Mouse (Mus musculus): Measurements from ENCODE around the gene Retreg2. TPM values are rescaled to one million over a fixed set of nuclear protein-coding genes. Genes with fewer than 3 reads are reported as not detected.

Gene Retreg2
- polyA plus RNA-seq, 1 experiment from 2014 or later = 36.9 TPM

GRCm38 (mm10) chr1:75140601-75141190 lies 1.9 kb upstream of the Retreg2 start:
- no peak for ATAC-seq (ENCODE audit: insufficient number of reproducible peaks, insufficient read depth, low FRiP score, low TSS enrichment, low read depth)
- Histone ChIP-seq H3K9me3 (no peaks in the 10 kb centered on the region), H3K4me3 (replicated peaks) (peak overlapping the region; percentile 89), H3K27ac (no peak overlapping the region), H3K36me3 (peaks cover 60% of the 10 kb centered on the region), H3K4me2 (peak overlapping the region; percentile 87), H3K9ac (replicated peaks) (peak overlapping the region; percentile 95), H3K4me1 (replicated peaks) (peaks cover 17% of the 10 kb centered on the region), H3K27me3 (no peaks in the 10 kb centered on the region)
- 68% methylated on average over 4 of the region's 4 CpGs for WGBS

GRCm38 (mm10) chr1:75141486-75142190 lies 940 bp upstream of the Retreg2 start:
- WGBS = under 1% methylated on average over 48 of the region's 53 CpGs
- peak overlapping the region; percentile 87 for H3K4me2 ChIP-seq
- peak overlapping the region; percentile 89 for H3K4me3 ChIP-seq (replicated peaks)
- H3K9ac ChIP-seq (replicated peaks) = peak overlapping the region; percentile 95
- H3K36me3 ChIP-seq = peaks cover 60% of the 10 kb centered on the region
- no peaks in the 10 kb centered on the region for H3K9me3 ChIP-seq
- ATAC-seq (ENCODE audit: insufficient number of reproducible peaks, insufficient read depth, low FRiP score, low TSS enrichment, low read depth) = peak; percentile 38; the same call in 1 of the 2 replicates
- H3K4me1 ChIP-seq (replicated peaks) = peaks cover 17% of the 10 kb centered on the region
- peak overlapping the region; percentile 97 for H3K27ac ChIP-seq
- H3K27me3 ChIP-seq = no peaks in the 10 kb centered on the region

- 90% methylated on average over 3 of the region's 3 CpGs for WGBS
- H3K27ac ChIP-seq = no peak overlapping the region
- H3K36me3 ChIP-seq = peaks cover 54% of the 10 kb centered on the region
- H3K4me3 ChIP-seq (replicated peaks) = no peak overlapping the region
- no peak for ATAC-seq (ENCODE audit: insufficient number of reproducible peaks, insufficient read depth, low FRiP score, low TSS enrichment, low read depth)
- H3K4me1 ChIP-seq (replicated peaks) = peaks cover 15% of the 10 kb centered on the region
- H3K27me3 ChIP-seq = no peaks in the 10 kb centered on the region
- no peak overlapping the region for H3K9ac ChIP-seq (replicated peaks)
- no peaks in the 10 kb centered on the region for H3K9me3 ChIP-seq
- no peak overlapping the region for H3K4me2 ChIP-seq
Measured at GRCm38 (mm10) chr1:75145589-75145988, 3.0 kb downstream of the Retreg2 start.

GRCm38 (mm10) chr1:75147411-75148135 lies 5.0 kb downstream of the Retreg2 start:
- H3K9ac ChIP-seq (replicated peaks) = no peak overlapping the region
- no peak for ATAC-seq (ENCODE audit: insufficient number of reproducible peaks, insufficient read depth, low FRiP score, low TSS enrichment, low read depth)
- H3K27me3 ChIP-seq = no peaks in the 10 kb centered on the region
- no peak overlapping the region for H3K4me2 ChIP-seq
- 74% methylated on average over 7 of the region's 7 CpGs for WGBS
- H3K27ac ChIP-seq = no peak overlapping the region
- H3K4me3 ChIP-seq (replicated peaks) = no peak overlapping the region
- peaks cover 8% of the 10 kb centered on the region for H3K4me1 ChIP-seq (replicated peaks)
- H3K9me3 ChIP-seq = no peaks in the 10 kb centered on the region
- peaks cover 54% of the 10 kb centered on the region for H3K36me3 ChIP-seq

GRCm38 (mm10) chr1:75148727-75149126 lies 6.1 kb downstream of the Retreg2 start:
- H3K27me3 ChIP-seq = no peaks in the 10 kb centered on the region
- peaks cover 54% of the 10 kb centered on the region for H3K36me3 ChIP-seq
- no peak overlapping the region for H3K27ac ChIP-seq
- no peak for ATAC-seq (ENCODE audit: insufficient number of reproducible peaks, insufficient read depth, low FRiP score, low TSS enrichment, low read depth)
- WGBS = 90% methylated on average over 4 of the region's 4 CpGs
- H3K4me2 ChIP-seq = no peak overlapping the region
- H3K4me3 ChIP-seq (replicated peaks) = no peak overlapping the region
- H3K9me3 ChIP-seq = no peaks in the 10 kb centered on the region
- H3K9ac ChIP-seq (replicated peaks) = no peak overlapping the region
- peaks cover 5% of the 10 kb centered on the region for H3K4me1 ChIP-seq (replicated peaks)

GRCm38 (mm10) chr1:75155837-75156236 lies 13.3 kb downstream of the Retreg2 start:
- H3K4me2 ChIP-seq = no peak overlapping the region
- no peaks in the 10 kb centered on the region for H3K4me1 ChIP-seq (replicated peaks)
- 0 out of 2 replicates have a peak, but pooled peaks cover 2% of the 10 kb centered on the region for H3K27me3 ChIP-seq
- no peak overlapping the region for H3K9ac ChIP-seq (replicated peaks)
- 61% methylated on average over 3 of the region's 3 CpGs for WGBS
- no peaks in the 10 kb centered on the region for H3K9me3 ChIP-seq
- H3K4me3 ChIP-seq (replicated peaks) = no peak overlapping the region
- no peak for ATAC-seq (ENCODE audit: insufficient number of reproducible peaks, insufficient read depth, low FRiP score, low TSS enrichment, low read depth)
- no peak overlapping the region for H3K27ac ChIP-seq
- no peaks in the 10 kb centered on the region for H3K36me3 ChIP-seq

GRCm38 (mm10) chr1:75158990-75159389 lies 16.4 kb downstream of the Retreg2 start:
- no peak overlapping the region for H3K4me3 ChIP-seq (replicated peaks)
- H3K36me3 ChIP-seq = no peaks in the 10 kb centered on the region
- no peaks in the 10 kb centered on the region for H3K4me1 ChIP-seq (replicated peaks)
- H3K27ac ChIP-seq = no peak overlapping the region
- H3K9me3 ChIP-seq = no peaks in the 10 kb centered on the region
- H3K27me3 ChIP-seq = 0 out of 2 replicates have a peak, but pooled peaks cover 2% of the 10 kb centered on the region
- ATAC-seq (ENCODE audit: insufficient number of reproducible peaks, insufficient read depth, low FRiP score, low TSS enrichment, low read depth) = no peak
- H3K9ac ChIP-seq (replicated peaks) = no peak overlapping the region
- H3K4me2 ChIP-seq = no peak overlapping the region

- H3K4me2 ChIP-seq = no peak overlapping the region
- no peak overlapping the region for H3K4me3 ChIP-seq (replicated peaks)
- no peaks in the 10 kb centered on the region for H3K4me1 ChIP-seq (replicated peaks)
- 71% methylated on average over 5 of the region's 5 CpGs for WGBS
- 0 out of 2 replicates have a peak, but pooled peaks cover 2% of the 10 kb centered on the region for H3K27me3 ChIP-seq
- no peak overlapping the region for H3K27ac ChIP-seq
- no peaks in the 10 kb centered on the region for H3K36me3 ChIP-seq
- H3K9me3 ChIP-seq = no peaks in the 10 kb centered on the region
- no peak for ATAC-seq (ENCODE audit: insufficient number of reproducible peaks, insufficient read depth, low FRiP score, low TSS enrichment, low read depth)
- no peak overlapping the region for H3K9ac ChIP-seq (replicated peaks)
Measured at GRCm38 (mm10) chr1:75159540-75160255, 17.1 kb downstream of the Retreg2 start.

GRCm38 (mm10) chr1:75160256-75160617 lies 17.7 kb downstream of the Retreg2 start:
- Histone ChIP-seq H3K4me2 (no peak overlapping the region), H3K9ac (replicated peaks) (no peak overlapping the region), H3K36me3 (no peaks in the 10 kb centered on the region), H3K4me1 (replicated peaks) (no peaks in the 10 kb centered on the region), H3K4me3 (replicated peaks) (no peak overlapping the region), H3K9me3 (no peaks in the 10 kb centered on the region), H3K27ac (no peak overlapping the region), H3K27me3 (0 out of 2 replicates have a peak, but pooled peaks cover 2% of the 10 kb centered on the region)
- no peak for ATAC-seq (ENCODE audit: insufficient number of reproducible peaks, insufficient read depth, low FRiP score, low TSS enrichment, low read depth)
- 85% methylated on average over 4 of the region's 4 CpGs for WGBS

- H3K4me3 ChIP-seq (replicated peaks) = peak overlapping the region; percentile 70
- H3K36me3 ChIP-seq = peaks cover 33% of the 10 kb centered on the region
- H3K27ac ChIP-seq = peak overlapping the region; percentile 91; the same call in 1 of the 2 replicates
- H3K4me2 ChIP-seq = peak overlapping the region; percentile 69
- ATAC-seq (ENCODE audit: insufficient number of reproducible peaks, insufficient read depth, low FRiP score, low TSS enrichment, low read depth) = peak; percentile 45
- 9% methylated on average over 7 of the region's 7 CpGs for WGBS
- peak overlapping the region; percentile 54 for H3K9ac ChIP-seq (replicated peaks)
- H3K9me3 ChIP-seq = no peaks in the 10 kb centered on the region
- peaks cover 11% of the 10 kb centered on the region for H3K4me1 ChIP-seq (replicated peaks)
- H3K27me3 ChIP-seq = no peaks in the 10 kb centered on the region
Measured at GRCm38 (mm10) chr1:75168093-75168471, 25.5 kb downstream of the Retreg2 start.
